Mouse (Mus musculus): Measurements from ENCODE around the gene Hs6st3. TPM values are rescaled to one million over a fixed set of nuclear protein-coding genes. Genes with fewer than 3 reads are reported as not detected.

Hs6st3 gene
- total RNA-seq, 2 experiments from 2014 or later: 0.16 TPM; not detected in 1

- peak; percentile 10 for DNase-seq
These were observed 527.6 kb downstream of the Hs6st3 start for GRCm38 (mm10) chr14:119665741-119666141.

DNA sequence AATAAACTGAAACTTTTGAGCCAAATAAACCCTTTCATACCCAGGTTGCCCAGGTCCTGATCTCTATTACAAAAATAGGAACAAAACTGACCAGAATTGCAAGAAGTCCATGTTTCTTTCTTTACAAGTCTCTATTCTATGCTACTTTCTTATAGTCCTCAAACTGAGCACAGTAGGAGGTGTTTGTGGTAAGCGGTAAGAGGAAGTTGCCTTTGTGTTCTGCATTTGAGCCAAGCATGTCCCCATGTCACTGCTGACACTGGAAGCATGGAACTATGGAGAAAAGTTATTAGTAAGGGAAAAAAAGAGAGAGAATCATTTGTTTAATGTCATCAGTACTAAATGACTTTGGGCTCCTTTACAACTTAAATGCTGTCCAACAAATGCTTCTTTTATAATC, 529.3 kb downstream of the Hs6st3 start:
- DNase-seq: no peak

DNA sequence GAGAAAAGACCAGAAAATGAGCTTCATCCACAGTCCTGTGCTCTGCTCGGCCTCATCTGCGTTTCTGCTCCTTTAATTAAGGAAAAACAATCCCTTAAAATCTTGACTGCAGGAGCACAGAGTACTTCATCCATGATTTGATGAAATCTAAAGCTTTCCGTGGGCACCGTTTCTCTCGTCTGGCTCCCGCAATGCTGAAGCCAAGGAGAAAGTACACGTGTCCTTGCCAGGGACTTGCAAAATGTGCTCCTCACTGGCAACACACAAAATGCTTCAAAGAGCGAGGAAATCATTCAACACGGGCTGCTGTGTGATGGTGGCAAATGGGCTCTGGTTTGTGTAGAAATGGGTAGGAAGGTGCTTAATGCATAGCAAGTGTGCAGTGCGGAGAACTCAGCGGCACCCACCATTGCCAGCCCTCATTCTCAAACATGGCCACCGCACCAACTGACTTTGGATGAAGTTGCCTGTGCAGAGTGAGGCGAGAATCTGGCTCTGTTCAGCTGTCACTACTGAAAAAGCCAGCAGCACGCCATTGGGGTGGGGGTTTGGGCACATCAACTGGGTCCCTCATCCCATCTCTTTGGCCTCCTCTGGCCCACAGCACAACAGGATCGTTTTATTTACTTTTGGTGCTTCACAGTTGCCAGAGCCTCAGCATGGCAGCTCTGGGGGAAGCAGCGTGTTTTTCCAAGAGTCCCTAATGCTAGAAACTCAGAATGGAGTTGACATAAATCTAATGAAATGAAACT, 532.9 kb downstream of the Hs6st3 start:
- no peak for DNase-seq

DNA sequence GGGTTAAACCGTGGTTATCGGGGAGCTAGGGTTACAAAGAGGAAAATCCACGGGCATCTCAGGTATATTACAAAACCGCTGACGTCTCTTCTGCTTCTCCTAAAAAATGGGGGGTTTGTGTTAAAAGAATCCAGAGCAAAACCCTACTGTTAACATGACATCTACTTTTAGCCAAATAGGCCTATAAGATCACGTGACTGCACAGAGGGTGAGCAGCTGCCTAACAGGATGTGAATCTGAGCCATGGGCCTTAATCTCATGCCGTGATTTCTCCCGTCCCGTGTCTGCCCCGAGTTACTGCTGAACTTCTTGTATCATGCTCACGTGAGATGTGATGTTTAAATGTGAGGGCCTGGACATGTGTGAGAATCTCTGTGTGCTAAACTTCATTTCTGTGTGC, 540.4 kb downstream of the Hs6st3 start:
- DNase-seq: no peak

- no peak for DNase-seq
These were observed 541.9 kb downstream of the Hs6st3 start for GRCm38 (mm10) chr14:119680052-119680451.

GRCm38 (mm10) chr14:119687885-119688284, 549.7 kb downstream of the Hs6st3 start:
- no peak for DNase-seq

DNA sequence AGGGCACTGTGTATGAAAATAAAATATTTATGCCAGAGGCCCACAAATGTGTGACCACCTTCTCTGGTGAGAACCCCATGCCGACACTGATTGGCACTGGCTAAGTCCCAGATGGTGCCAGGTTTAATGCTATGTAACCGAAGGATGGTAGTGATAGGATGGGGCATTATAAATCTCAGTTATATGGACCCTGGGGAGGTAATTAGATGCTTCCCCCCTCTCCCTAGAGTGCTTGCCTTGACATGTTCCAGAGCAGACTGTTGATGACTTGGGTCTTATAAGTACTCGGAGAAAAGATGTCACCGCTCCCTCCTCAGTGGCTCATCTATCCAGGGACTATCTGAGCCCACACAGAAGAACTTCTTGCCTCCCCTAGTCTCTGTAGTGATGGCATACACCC, 561.8 kb downstream of the Hs6st3 start:
- no peak for DNase-seq

GRCm38 (mm10) chr14:119714712-119715111, 576.6 kb downstream of the Hs6st3 start:
- DNase-seq: no peak

- no peak for DNase-seq
These were observed 579.2 kb downstream of the Hs6st3 start for GRCm38 (mm10) chr14:119717323-119717722.

GRCm38 (mm10) chr14:119725102-119725501, 587.0 kb downstream of the Hs6st3 start:
- DNase-seq: no peak

GRCm38 (mm10) chr14:119731436-119732080, 593.4 kb downstream of the Hs6st3 start:
- no peak for DNase-seq

GRCm38 (mm10) chr14:119732219-119732618, 594.1 kb downstream of the Hs6st3 start:
- DNase-seq: no peak

GRCm38 (mm10) chr14:119737408-119737961, 599.3 kb downstream of the Hs6st3 start:
- DNase-seq: no peak

DNA sequence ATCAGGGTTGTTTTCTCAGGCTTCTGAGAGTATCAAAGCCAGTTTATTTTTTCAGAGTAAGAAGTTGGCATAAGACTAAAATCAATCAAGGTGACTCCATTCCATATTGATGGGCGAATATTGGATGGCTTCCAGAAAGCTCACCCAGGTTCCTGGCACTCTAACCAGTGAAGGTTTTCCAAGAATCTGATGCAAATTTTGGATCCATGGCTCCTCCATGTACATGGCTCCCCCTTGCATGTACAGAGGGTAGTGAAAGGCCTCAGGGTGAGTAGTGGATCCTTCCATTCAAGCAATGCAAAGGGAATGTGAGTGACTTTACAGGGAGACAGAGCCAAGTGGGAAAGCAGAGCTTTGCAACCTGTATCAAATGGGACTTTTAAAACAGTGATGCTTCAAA, 603.6 kb downstream of the Hs6st3 start:
- DNase-seq: no peak

- DNase-seq: no peak
These were observed 623.2 kb downstream of the Hs6st3 start for GRCm38 (mm10) chr14:119761376-119761775.

DNA sequence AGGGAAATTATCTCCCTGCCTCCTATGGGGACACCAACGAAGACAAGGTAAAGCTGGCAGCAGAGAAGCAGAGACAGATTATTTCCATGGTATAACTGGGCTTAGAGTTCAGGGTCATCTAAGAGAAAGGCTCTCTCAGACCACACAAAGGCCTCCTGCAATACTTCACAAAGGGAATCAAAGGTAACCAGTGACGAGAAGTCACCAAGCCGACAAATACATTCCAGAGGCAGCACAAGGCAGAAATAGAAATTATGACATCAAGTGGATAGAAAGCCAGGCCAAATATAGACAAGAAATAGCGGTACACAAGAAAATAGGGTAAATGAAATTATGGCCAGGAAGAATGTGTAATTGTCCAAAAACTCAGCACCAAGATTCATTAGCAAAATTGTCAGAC, 633.9 kb downstream of the Hs6st3 start:
- no peak for DNase-seq

- DNase-seq: no peak
These were observed 638.1 kb downstream of the Hs6st3 start for GRCm38 (mm10) chr14:119776261-119776660.

- no peak for DNase-seq
These were observed 641.9 kb downstream of the Hs6st3 start for GRCm38 (mm10) chr14:119779982-119780588.

- no peak for DNase-seq
These were observed 643.0 kb downstream of the Hs6st3 start for GRCm38 (mm10) chr14:119781111-119781510.

DNA sequence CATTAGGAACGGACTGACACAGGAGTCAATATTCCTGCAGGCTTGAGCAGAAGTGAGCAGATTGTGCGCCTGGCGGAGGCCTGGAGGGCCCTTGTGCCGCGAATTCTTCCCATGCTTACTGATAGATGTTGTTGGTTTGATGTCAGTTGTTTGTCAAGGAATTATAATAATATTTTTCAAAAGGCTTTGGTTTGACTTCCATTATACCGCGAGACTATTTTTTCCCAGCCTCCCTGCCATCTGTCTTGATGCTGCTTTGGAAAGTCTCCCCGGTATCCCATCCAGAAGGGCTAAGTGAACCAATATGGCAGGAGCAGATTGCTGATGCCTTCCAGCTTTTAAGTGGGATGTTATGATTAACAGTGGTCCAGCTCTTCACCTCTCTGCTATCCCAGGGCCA, 651.3 kb downstream of the Hs6st3 start:
- DNase-seq: no peak

- no peak for DNase-seq
These were observed 659.2 kb downstream of the Hs6st3 start for GRCm38 (mm10) chr14:119797172-119797850.

- no peak for DNase-seq
These were observed 660.4 kb downstream of the Hs6st3 start for GRCm38 (mm10) chr14:119798561-119798960.

- DNase-seq: no peak
These were observed 662.7 kb downstream of the Hs6st3 start for GRCm38 (mm10) chr14:119800856-119801255.

Measured in heart, postnatal 4 days (tissue).